Mouse (Mus musculus): Measurements from ENCODE around the gene Ube2d2b. TPM values are rescaled to one million over a fixed set of nuclear protein-coding genes. Genes with fewer than 3 reads are reported as not detected.

Ube2d2b gene
- total RNA-seq, 4 experiments from 2014 or later, result not detected

GRCm38 (mm10) chr5:107854556-107854955 lies 24.7 kb downstream of the Ube2d2b start:
- no peak for DNase-seq (ENCODE audit: low spot score in 2 of 2)

- DNase-seq (ENCODE audit: low spot score in 2 of 2), result no peak
These were observed 25.6 kb downstream of the Ube2d2b start for GRCm38 (mm10) chr5:107855546-107855945.

DNA sequence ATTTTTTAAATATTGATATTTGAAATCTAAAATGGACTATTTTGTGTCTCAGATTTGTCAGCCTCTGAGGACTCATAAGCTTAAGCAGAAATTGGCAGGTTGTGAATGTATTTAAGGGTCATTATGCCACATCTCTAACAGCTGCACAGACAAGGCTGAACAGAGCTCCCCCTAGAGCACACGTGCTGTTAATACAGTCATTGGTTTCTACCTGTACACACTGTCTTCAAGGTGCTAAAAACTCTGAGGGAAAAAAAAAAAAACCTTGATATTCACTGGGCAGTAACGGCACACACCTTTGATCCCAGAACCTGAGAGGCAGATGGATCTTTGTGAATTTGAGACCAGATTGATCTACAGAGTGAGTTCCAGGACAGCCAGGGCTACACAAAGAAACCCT lies 29.1 kb downstream of the Ube2d2b start:
- DNase-seq (ENCODE audit: low spot score in 2 of 2), result no peak

DNA sequence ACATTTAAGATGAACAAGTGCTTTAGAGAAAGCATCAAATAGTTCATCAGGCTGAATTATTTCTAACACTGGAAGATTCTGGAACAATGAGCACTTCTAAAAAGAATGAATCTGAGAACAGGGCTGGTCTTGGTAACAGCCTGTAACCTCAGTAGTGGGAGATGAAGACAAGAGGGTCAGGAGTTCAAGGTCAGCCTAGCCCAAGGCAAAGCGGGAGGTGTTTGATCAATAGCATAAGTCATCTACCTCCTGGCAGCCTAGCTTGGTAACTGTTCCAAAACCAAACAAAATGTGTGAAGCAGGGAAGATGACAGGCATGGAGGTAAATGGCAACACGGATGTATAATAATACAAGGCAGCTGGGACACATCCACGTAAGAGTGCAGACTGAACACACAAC lies 34.1 kb downstream of the Ube2d2b start:
- DNase-seq (ENCODE audit: low spot score in 2 of 2), result no peak

DNA sequence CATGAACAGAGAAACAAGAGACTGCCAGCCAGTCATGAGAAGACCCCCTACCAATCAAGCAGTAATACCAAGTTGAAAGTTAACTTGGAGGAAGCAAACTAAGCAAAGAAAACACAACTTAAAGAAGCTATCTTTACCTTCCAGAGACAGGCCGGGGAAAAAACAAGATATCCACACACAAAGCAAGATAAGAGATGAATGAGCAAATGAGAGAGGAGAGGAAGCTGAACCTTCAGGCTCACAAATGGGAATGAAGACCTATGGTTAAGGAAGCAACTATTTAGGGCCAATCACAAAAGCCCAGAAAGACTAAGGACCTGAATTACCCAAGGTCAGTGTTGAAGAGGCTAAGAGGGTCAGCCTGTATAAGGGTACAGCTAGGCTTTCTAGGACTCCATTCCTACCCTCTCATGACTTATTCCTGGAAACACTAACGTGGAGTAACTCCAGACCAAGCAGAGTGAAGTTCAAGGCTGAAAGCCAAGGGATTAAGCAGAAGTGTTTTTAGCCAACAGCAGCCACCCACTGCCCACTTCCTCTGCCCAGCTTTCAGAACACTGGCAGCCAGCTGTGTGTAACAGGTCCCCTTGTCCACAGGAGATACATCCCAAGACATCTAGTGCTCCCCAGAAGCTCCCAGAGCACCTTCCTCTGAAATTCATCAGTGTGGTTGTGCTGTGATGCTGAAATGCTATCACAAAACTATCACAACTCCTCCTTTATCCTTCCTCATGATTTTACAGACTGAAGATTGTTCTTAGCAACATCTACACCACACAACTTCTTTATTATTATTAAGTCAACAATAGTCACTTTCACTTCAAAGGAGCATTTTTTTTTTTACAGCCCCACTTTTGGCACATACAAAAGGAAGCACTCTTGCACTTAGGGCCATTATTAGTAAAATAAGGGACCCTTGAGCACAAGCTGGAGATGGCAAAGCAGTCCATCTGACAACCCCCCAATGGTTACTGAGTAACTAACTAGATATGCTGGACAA lies 36.5 kb downstream of the Ube2d2b start:
- no peak for DNase-seq (ENCODE audit: low spot score in 2 of 2)

DNA sequence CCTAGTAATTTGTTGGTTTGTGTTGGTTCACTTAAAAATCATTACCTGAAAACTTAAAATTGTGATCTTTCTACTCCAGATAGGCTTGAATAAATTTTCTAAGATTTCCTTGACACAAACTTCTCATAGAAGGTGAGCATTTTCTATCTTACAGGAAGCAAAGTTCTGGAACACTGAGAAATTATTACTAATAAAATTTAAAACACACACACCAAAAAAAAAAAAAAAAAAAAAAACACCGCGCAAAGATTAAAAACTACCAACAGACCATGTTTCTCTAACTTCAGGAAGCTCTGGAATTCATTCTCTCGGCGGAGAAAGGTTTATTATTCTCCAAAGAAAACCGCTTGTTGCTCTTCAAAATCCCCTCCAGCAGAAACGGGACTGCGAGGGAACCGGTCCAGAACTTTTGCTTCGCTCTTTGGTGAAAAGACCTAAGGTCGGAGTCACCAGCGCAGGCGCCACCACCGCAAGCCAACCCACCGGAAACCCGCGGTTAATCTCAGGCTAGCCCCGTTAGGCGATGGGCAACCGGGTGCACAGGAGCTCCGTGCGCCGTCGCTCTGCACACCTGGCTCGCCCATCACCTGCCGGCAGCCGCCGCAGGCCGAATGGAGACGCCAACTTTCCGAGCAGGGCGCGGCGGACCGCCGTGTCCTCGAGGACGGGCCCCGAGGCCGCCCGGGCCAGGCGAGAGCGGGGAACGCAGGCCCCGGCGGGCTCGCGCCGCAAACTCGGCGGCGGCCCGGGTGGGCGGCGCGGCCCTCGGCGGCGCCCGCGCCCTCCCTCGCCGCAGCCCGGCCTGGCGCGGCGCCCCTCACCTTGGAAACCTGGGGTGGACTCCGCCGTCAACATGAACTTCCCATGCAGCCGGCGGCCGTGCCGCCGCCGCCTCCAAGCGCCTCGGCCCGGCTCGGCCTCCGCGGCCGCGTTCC lies 38.3 kb downstream of the Ube2d2b start:
- DNase-seq (ENCODE audit: low spot score in 2 of 2), result peak in 1 of 2 experiments; percentile 18

- peak; percentile 72 to 87 for DNase-seq (ENCODE audit: low spot score in 2 of 2)
These were observed 39.1 kb downstream of the Ube2d2b start for GRCm38 (mm10) chr5:107868905-107869424.

DNA sequence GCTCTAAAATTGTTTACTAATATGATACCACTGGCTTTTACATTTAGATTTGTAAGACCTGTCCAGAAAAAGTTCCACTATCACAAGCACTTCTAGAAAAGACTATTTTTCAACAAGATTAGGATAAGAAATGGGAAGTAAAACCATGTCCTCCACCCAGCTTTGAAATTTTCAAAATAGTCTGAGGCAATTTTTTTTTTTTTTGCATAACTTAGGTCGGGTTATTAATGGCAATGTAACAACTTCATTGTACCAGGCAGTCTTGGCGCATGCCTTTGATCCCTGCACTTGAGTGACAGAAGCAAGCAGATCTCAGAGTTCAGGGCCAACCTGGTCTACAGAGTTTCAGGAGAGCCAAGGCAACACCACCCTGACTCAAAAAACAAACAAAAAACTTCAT lies 39.8 kb downstream of the Ube2d2b start:
- no peak for DNase-seq (ENCODE audit: low spot score in 2 of 2)

GRCm38 (mm10) chr5:107873330-107873729 lies 43.4 kb downstream of the Ube2d2b start:
- no peak for DNase-seq (ENCODE audit: low spot score in 2 of 2)

DNA sequence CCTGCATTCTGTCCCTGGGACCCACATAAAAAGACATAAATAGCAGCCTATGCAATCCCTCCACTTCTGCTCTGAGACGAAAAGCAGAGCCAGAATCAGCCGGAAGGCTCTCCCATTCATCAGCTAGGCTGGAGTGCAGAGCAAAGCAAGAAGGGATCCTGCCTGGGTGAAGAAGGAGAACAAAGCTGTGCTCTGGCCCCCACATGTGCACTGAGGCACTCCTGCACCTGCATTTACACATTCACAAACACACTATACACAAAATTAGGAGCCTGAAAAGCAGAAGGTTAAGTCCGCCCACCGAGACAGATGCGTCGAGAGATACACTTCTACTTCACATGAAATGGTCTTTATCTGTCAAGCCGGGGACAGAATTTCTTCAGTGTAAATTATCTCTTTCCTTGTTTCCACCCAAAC lies 44.0 kb downstream of the Ube2d2b start:
- no peak for DNase-seq (ENCODE audit: low spot score in 2 of 2)

DNA sequence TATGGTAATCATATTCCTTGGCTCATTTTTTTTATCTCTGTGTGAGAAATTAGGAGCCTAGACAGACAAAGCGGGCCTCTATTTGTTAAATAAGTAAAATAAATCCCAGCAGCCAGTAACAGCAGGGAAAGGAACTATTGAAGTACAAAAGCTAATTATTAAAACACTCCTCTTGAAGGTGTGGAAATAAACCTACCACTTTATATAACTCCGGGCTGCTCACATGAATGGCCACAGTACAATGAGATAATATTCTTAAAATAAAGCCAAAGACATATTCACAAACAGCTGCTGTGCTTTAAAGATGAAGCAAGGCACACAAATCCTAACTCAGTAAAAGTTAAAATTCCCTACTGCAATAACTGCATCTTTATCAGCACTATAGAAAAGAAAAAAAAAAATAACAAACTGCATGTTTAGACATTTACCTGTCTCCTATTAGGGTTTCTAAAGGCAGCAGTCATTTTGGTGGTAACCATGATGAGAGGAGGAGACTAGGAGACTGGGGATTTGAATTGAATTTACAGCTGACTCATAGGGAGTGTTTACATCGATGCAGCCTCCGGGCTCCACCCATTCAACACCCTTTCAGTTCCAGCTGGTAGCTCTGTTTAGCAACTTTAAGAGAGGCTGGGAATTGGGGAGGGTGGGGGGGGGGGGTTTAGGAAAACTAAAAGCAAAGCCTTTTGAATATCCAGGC lies 44.8 kb downstream of the Ube2d2b start, which contains the start of gene Evi5:
Gene Evi5 (minus strand): TSS at position 547 of the 700 bp plus-strand sequence.
- DNase-seq (ENCODE audit: low spot score in 2 of 2), result no peak

- DNase-seq (ENCODE audit: low spot score in 2 of 2), result no peak
These were observed 45.3 kb downstream of the Ube2d2b start for GRCm38 (mm10) chr5:107875261-107875611.

- no peak for DNase-seq (ENCODE audit: low spot score in 2 of 2)
These were observed 47.2 kb downstream of the Ube2d2b start for GRCm38 (mm10) chr5:107877053-107877452.

DNA sequence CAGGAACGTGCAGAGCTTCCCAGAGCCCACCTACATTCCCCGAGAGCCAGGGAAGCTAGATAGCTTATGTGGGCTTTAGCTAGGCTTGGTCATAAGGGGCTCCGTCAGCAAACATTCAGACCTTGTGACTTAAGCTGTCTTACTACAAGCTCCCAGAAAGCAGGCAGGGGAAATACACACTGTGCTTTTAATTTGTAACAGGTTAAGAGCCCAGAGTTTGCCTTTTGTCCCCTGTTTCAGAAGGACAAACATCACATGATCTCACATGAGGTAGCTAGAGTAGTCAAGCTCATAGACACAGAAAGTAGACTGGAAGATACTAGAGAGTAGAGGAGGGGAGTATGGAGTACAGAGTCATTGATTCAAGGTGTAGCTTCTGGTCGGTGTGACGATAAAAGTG lies 50.8 kb downstream of the Ube2d2b start:
- no peak for DNase-seq (ENCODE audit: low spot score in 2 of 2)

Other genes with a start within 250 kb of the Ube2d2b start
- gene Rpap2, start 232.7 kb upstream of the Ube2d2b start, total RNA-seq (2022), result 10 to 100 TPM; 20.7 to 25.3 (median 23.8) TPM
- 10 to 100 TPM; 18.9 to 23.9 (median 21.4) TPM for gene Glmn, start 232.2 kb upstream of the Ube2d2b start, total RNA-seq (2022)
- gene Gfi1, start 104.1 kb upstream of the Ube2d2b start, total RNA-seq (2022), result not detected
- 10 to 100 TPM; 77.1 to 86.4 (median 78.8) TPM for gene Evi5, start 45.0 kb downstream of the Ube2d2b start, total RNA-seq (2022)
- 10 to 100 TPM; 52.8 to 63.6 (median 62.2) TPM for gene Rpl5, start 70.4 kb downstream of the Ube2d2b start, total RNA-seq (2022)
- gene Fam69a, start 157.0 kb downstream of the Ube2d2b start, total RNA-seq (2022), result 10 to 100 TPM; 31.2 to 44.1 (median 36.6) TPM
- 10 to 100 TPM; 54.6 to 62.5 (median 59.9) TPM for gene Mtf2, start 235.6 kb downstream of the Ube2d2b start, total RNA-seq (2022)

All from left cerebral cortex, adult 8-10 months (tissue).